Mouse (Mus musculus) midbrain, embryonic 11.5 days (tissue): ENCODE data around the gene Tomm40l. TPM values are rescaled to one million over a fixed set of nuclear protein-coding genes. Genes with fewer than 3 reads are reported as not detected.
A peak's percentile ranks its signal among the peaks of the same experiment; 100 is the strongest.

Source experiments
- ATAC-seq: fragments of 200-750 bp; cut with Nextera tagmentation; 2 replicates; pipeline ENCODE4 v1.8.0; 2017; ENCODE audit warnings: moderate TSS enrichment, moderate library complexity; ENCODE audit not compliant: low FRiP score
- DNase-seq: peaks from one replicate; pipeline ENCODE4 v3.0.0; 2015; ENCODE audit warnings: low spot score; ENCODE audit errors: missing footprints
- H3K27ac ChIP-seq: fragments of 300-500 bp; sonication (generic); 2 replicates; pipeline ENCODE4 v1.5.1; 2014; ENCODE audit warnings: low read depth, low read length
- H3K27me3 ChIP-seq: fragments of 300-500 bp; sonication (generic); 2 replicates; pipeline ENCODE4 v1.6.1; 2014; ENCODE audit warnings: mild to moderate bottlenecking, low read length, moderate library complexity, mixed read lengths; ENCODE audit not compliant: control insufficient read depth, insufficient read depth
- H3K36me3 ChIP-seq: fragments of 300-500 bp; sonication (generic); 2 replicates; pipeline ENCODE4 v1.6.1; 2014; ENCODE audit warnings: mild to moderate bottlenecking, low read length, moderate library complexity, mixed read lengths; ENCODE audit not compliant: control insufficient read depth, insufficient read depth
- H3K4me1 ChIP-seq: fragments of 300-500 bp; sonication (generic); 2 replicates; pipeline ENCODE4 v1.6.1; 2014; ENCODE audit warnings: low read length; ENCODE audit not compliant: control insufficient read depth, insufficient read depth
- H3K4me2 ChIP-seq: fragments of 300-500 bp; sonication (generic); 2 replicates; pipeline ENCODE4 v1.6.1; 2014; ENCODE audit warnings: mild to moderate bottlenecking, moderate library complexity
- H3K4me3 ChIP-seq: fragments of 300-500 bp; sonication (generic); 2 replicates; pipeline ENCODE4 v1.5.1; 2014; ENCODE audit warnings: low read depth, low read length
- H3K9ac ChIP-seq: fragments of 300-500 bp; sonication (generic); 2 replicates; pipeline ENCODE4 v1.6.1; 2014; ENCODE audit warnings: low read length
- H3K9me3 ChIP-seq: fragments of 300-500 bp; sonication (generic); 2 replicates; pipeline ENCODE4 v1.6.1; 2016; ENCODE audit warnings: low read length; ENCODE audit not compliant: control insufficient read depth
- WGBS: fragments of 180-500 bp; shearing (Covaris S2); extraction: QIAGEN DNeasy Blood & Tissue Kit; methylation state at CpG from one replicate; pipeline ENCODE4 v1.1.7; 2014; 5-methylcytosine and 5-hydroxymethylcytosine counted together
- polyA plus RNA-seq: library from polyadenylated mRNA; unstranded; fragments of >200 nt; fragmentation: Nextera tagmentation; extraction: Ambion mirVana; gene quantifications from 2 replicates; pipeline ENCODE4 v1.2.1, GENCODE M21; 2014

Tomm40l gene
- polyA plus RNA-seq, 1 experiment from 2014 or later: 24.0 TPM

DNA sequence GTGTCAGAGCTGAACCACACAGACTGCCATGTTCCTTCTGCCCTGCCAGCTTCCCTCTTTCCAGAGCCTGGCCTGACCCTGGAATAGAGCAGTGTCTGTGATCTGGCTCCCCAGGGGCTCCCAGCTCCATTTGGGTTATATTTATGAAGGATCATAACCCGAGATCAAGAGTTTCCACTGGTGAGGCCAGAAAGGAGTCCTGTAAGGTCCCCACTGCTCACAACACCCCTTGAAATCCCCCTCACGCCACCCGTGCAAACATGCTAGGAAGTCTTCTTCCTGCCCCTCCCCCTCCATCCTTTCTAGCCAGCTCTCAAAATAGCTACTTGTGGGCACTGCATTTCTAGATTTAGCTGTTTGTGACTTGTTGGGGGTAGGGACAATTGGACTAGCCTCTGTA lies 38.7 kb downstream of the Tomm40l start:
- H3K27ac ChIP-seq: no peak overlapping the region

DNA sequence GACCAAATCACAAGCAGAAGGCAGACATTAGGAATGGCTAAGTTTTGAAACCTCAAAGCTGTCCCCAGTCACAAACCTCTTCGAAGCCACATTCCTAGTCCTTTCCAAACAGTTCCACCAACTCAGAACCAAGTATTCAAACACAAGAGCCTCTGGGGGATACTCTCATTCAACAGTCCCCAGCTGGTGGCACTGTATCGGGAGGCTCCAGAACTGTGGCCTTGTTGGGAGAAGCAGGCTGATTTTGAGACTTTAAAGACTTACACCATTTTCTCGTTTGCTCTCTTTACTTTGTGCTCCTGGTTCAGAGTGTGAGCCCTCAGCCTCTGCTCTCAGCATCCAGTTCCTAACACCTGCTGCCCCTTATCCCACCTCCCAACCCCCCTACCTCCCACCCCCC lies 39.3 kb downstream of the Tomm40l start:
- no peaks in the 10 kb centered on the region for H3K36me3 ChIP-seq
- H3K9me3 ChIP-seq: no peaks in the 10 kb centered on the region
- ATAC-seq: no peak
- no peaks in the 10 kb centered on the region for H3K4me1 ChIP-seq
- no peak overlapping the region for H3K4me2 ChIP-seq
- H3K27me3 ChIP-seq: no peaks in the 10 kb centered on the region
- peak; percentile 57 for DNase-seq
- no peak overlapping the region for H3K9ac ChIP-seq
- H3K27ac ChIP-seq: no peak overlapping the region
- 87% methylated on average over 3 of the region's 3 CpGs for WGBS
- no peak overlapping the region for H3K4me3 ChIP-seq

More for the DNA sequence above, 38.7 kb downstream of the Tomm40l start:
- no peak overlapping the region for H3K9ac ChIP-seq
- H3K9me3 ChIP-seq: no peaks in the 10 kb centered on the region
- no peaks in the 10 kb centered on the region for H3K36me3 ChIP-seq
- H3K4me2 ChIP-seq: no peak overlapping the region
- H3K27me3 ChIP-seq: no peaks in the 10 kb centered on the region
- DNase-seq (peak; percentile 33), ATAC-seq (no peak)
- 74% methylated on average over 3 of the region's 3 CpGs for WGBS
- no peak overlapping the region for H3K4me3 ChIP-seq
- H3K4me1 ChIP-seq: peaks cover 5% of the 10 kb centered on the region

DNA sequence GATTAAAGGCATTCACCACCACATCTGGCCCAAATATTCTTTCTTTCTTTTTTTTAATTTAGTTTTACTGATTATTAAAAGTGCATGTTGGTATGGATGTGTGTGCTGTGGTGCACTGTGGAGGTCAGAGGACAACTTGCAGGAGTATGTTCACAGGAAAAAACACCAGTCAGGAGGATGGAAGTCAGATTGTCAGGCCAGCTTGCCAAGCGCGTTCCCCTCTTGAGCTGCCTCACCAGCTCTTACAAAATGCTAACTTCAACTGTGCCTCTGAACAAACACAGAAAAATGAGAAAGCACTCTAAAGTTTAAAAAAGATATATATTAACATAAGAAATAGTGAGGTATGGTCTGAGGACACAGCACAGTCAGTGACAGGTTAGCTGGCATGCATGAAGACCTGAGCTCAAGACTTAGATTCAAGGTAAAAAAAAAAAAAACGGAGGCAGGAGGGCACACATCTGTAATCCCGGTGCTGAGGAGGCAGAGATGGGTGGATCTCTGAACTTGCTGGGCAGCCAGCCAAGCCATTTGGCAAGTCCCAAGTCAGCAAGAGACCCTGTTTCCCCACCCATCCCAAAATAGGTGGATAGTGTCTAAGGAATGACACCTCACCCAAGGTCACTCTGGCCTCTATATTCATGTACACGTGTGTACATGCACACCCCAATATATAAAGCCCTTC lies 42.7 kb downstream of the Tomm40l start:
- Histone ChIP-seq H3K4me1 (no peaks in the 10 kb centered on the region), H3K4me2 (no peak overlapping the region), H3K27ac (no peak overlapping the region), H3K9ac (no peak overlapping the region), H3K9me3 (no peaks in the 10 kb centered on the region), H3K4me3 (no peak overlapping the region), H3K27me3 (no peaks in the 10 kb centered on the region), H3K36me3 (no peaks in the 10 kb centered on the region)
- DNase-seq: no peak
- WGBS: 83% methylated on average over 5 of the region's 5 CpGs
- no peak for ATAC-seq

DNA sequence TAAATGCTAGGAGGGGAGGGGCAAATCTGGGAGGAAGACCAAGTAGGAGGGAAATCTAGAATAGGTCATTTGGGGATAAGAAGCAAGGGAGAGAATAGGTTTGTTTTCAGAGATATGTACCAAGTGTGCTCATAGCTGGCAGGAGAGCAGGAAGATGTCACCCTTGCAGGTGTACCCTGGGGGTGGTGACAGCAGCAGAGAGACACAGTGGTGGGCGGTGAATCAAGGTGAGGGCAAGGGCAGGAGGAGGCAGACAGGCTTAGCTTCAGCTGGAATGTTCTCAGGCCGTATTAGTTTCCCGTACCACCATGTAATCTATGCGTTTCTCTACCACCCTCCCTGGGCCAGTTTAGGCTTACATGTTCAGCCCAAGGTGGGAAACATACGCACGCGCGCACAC lies 49.5 kb downstream of the Tomm40l start:
- Histone ChIP-seq H3K36me3 (no peaks in the 10 kb centered on the region), H3K4me2 (no peak overlapping the region), H3K4me3 (no peak overlapping the region), H3K4me1 (no peaks in the 10 kb centered on the region), H3K9me3 (no peaks in the 10 kb centered on the region), H3K27ac (no peak overlapping the region), H3K9ac (no peak overlapping the region), H3K27me3 (no peaks in the 10 kb centered on the region)
- no peak for DNase-seq
- WGBS: 94% methylated on average over 8 of the region's 8 CpGs
- ATAC-seq: no peak

DNA sequence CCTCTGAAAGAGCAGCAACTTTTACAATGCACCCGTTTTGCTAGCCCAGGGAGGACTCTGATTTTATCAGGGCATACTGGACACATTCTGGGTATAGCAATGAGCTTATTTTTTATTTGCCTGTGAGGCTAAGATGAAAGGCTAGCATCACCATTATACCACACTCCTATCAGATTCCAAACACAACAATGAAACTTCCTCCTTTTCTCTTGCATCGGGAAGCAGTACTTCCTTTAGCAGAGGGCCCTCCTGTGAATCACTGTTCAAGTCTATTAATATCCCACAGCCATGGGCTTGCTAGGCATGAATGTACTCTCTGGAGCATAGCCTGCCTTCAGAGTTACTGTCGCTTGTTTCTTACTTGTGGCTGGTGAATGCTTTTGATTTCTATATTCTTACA lies 51.2 kb downstream of the Tomm40l start:
- no peaks in the 10 kb centered on the region for H3K9me3 ChIP-seq
- no peaks in the 10 kb centered on the region for H3K36me3 ChIP-seq
- no peaks in the 10 kb centered on the region for H3K27me3 ChIP-seq
- H3K4me3 ChIP-seq: no peak overlapping the region
- DNase-seq (no peak), ATAC-seq (no peak)
- 69% methylated on average over 3 of the region's 3 CpGs for WGBS
- no peak overlapping the region for H3K4me2 ChIP-seq
- H3K9ac ChIP-seq: no peak overlapping the region
- no peaks in the 10 kb centered on the region for H3K4me1 ChIP-seq
- H3K27ac ChIP-seq: no peak overlapping the region

DNA sequence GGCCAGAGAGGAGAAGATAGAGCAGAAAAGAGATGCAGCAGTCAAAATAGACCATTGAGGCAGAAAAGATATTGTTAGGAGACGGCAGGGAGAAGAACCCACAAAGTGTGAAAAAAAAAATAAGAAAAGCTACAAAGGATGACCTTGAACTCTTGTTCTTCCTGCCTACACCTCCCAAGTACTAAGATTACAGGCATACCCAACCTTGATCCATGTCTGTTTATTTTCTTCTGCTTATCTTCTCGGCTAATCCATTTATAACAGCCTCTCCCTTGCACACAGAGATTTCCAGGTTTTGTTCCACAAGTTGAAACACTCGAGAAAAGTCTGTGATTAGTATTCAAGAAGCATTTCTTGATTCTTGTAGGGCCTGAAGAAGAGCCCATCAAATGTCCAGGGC lies 52.4 kb downstream of the Tomm40l start:
- H3K4me3 ChIP-seq: no peak overlapping the region
- no peak overlapping the region for H3K9ac ChIP-seq
- WGBS: 62% methylated on average over 3 of the region's 3 CpGs
- H3K4me1 ChIP-seq: no peaks in the 10 kb centered on the region
- H3K36me3 ChIP-seq: no peaks in the 10 kb centered on the region
- ATAC-seq: no peak
- no peak overlapping the region for H3K4me2 ChIP-seq
- H3K27me3 ChIP-seq: no peaks in the 10 kb centered on the region
- DNase-seq: no peak
- H3K9me3 ChIP-seq: no peaks in the 10 kb centered on the region
- H3K27ac ChIP-seq: no peak overlapping the region

DNA sequence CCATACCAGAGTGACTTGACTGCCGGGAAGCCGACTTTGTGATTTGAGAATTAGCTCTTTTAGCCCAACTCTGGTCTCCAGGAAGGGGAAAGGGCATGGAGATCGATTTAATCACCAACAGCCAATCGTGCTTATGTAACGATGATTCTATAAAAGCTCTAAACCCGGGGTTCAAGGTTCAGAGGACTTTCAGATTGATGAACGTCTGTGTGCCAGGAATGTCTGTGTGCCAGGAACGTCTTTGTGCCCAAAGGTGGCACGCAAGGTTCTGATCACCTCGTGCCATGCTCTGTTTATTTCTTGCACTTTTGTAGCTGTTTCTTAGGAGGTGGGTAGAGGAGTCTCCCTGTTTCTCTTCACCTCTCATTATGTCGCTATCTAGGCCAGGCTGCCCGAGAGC lies 53.4 kb downstream of the Tomm40l start:
- DNase-seq (no peak), ATAC-seq (no peak)
- no peaks in the 10 kb centered on the region for H3K27me3 ChIP-seq
- H3K4me1 ChIP-seq: no peaks in the 10 kb centered on the region
- no peaks in the 10 kb centered on the region for H3K36me3 ChIP-seq
- H3K4me2 ChIP-seq: no peak overlapping the region
- H3K9ac ChIP-seq: no peak overlapping the region
- no peak overlapping the region for H3K4me3 ChIP-seq
- no peaks in the 10 kb centered on the region for H3K9me3 ChIP-seq
- WGBS: 88% methylated on average over 12 of the region's 12 CpGs
- no peak overlapping the region for H3K27ac ChIP-seq

Other genes with a start within 250 kb of the Tomm40l start
- gene Fcgr2b, start 246.0 kb downstream of the Tomm40l start, polyA plus RNA-seq: 0.18 TPM in 1 of 2 replicates, not detected in the other
- 0.18 and 0.55 TPM in 2 replicates for gene Fcgr4, start 203.6 kb downstream of the Tomm40l start, polyA plus RNA-seq
- gene Fcgr3, start 157.6 kb downstream of the Tomm40l start, polyA plus RNA-seq: 8.5 and 8.6 TPM in 2 replicates
- gene Cfap126, start 108.6 kb downstream of the Tomm40l start, polyA plus RNA-seq: 1.7 and 2.4 TPM in 2 replicates
- gene Sdhc, start 71.9 kb downstream of the Tomm40l start, polyA plus RNA-seq: 291 and 314 TPM in 2 replicates
- 0.12 TPM in 2 replicates for gene Mpz, start 71.8 kb downstream of the Tomm40l start, polyA plus RNA-seq
- gene Pcp4l1, start 26.2 kb downstream of the Tomm40l start, polyA plus RNA-seq: 30.1 and 32.0 TPM in 2 replicates
- 0.10 and 0.18 TPM in 2 replicates for gene Nr1i3, start 8.5 kb downstream of the Tomm40l start, polyA plus RNA-seq
- 2.1 and 3.7 TPM in 2 replicates for gene Apoa2, start 2.5 kb upstream of the Tomm40l start, polyA plus RNA-seq
- gene Fcer1g, start 11.9 kb upstream of the Tomm40l start, polyA plus RNA-seq: 25.5 and 27.3 TPM in 2 replicates
- 4.0 and 4.4 TPM in 2 replicates for gene Adamts4, start 27.9 kb upstream of the Tomm40l start, polyA plus RNA-seq
- 232 and 274 TPM in 2 replicates for gene Ndufs2, start 28.9 kb upstream of the Tomm40l start, polyA plus RNA-seq
- gene B4galt3, start 47.8 kb upstream of the Tomm40l start, polyA plus RNA-seq: 49.5 and 58.4 TPM in 2 replicates
- gene Ppox, start 58.7 kb upstream of the Tomm40l start, polyA plus RNA-seq: 54.1 and 56.3 TPM in 2 replicates
- 84.7 and 88.6 TPM in 2 replicates for gene Usp21, start 65.5 kb upstream of the Tomm40l start, polyA plus RNA-seq
- 115 and 117 TPM in 2 replicates for gene Ufc1, start 72.5 kb upstream of the Tomm40l start, polyA plus RNA-seq
- 45.1 and 46.7 TPM in 2 replicates for gene Dedd, start 106.6 kb upstream of the Tomm40l start, polyA plus RNA-seq
- 31.9 and 32.7 TPM in 2 replicates for gene Nit1, start 123.1 kb upstream of the Tomm40l start, polyA plus RNA-seq
- gene Pfdn2, start 123.2 kb upstream of the Tomm40l start, polyA plus RNA-seq: 64.8 and 69.8 TPM in 2 replicates
- gene Klhdc9, start 138.3 kb upstream of the Tomm40l start, polyA plus RNA-seq: 1.4 and 2.3 TPM in 2 replicates
- gene Nectin4, start 147.6 kb upstream of the Tomm40l start, polyA plus RNA-seq: 0.49 and 0.65 TPM in 2 replicates
- gene Arhgap30, start 166.4 kb upstream of the Tomm40l start, polyA plus RNA-seq: 0.38 and 0.57 TPM in 2 replicates
- 152 and 154 TPM in 2 replicates for gene Usf1, start 188.8 kb upstream of the Tomm40l start, polyA plus RNA-seq
- 2.1 and 4.0 TPM in 2 replicates for gene Tstd1, start 196.4 kb upstream of the Tomm40l start, polyA plus RNA-seq
- gene F11r, start 215.0 kb upstream of the Tomm40l start, polyA plus RNA-seq: 9.9 and 13.1 TPM in 2 replicates